Mouse (Mus musculus) liver, postnatal 0 days (tissue): ENCODE results near the gene P4ha2.

Source experiments
- CTCF ChIP-seq: sonication (generic); IDR thresholded peaks from 2 replicates; pipeline ENCODE4 v1.5.1; 2016; ENCODE audit warnings: antibody characterized with exemption, low read depth
- EP300 ChIP-seq: IDR thresholded peaks from 2 replicates; pipeline ENCODE4 v1.6.1; 2016; ENCODE audit warnings: antibody characterized with exemption, low read depth, mild to moderate bottlenecking

DNA sequence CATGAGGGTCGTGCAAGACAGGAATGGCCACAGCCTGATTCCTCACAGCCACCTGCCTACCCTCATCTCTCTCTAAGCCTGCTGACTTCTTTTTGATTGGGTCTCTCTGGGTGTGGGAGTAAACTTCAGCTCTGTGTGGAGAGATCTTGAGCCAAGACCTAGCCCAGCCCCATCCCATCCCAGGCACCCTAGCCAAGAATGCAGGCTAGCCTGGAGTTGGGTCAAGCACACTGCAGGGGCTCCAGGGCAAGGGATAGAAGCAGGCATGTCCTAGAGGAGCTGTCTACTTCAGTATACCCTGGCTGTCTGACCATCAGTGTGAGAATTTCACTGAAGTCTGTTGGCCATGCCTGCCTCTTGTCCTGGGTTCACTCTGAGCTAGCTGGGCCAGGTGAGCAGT is 40.4 kb upstream of the P4ha2 start:
- TF ChIP-seq CTCF (no peak), EP300 (no peak)
